Mouse (Mus musculus) limb, embryonic 13.5 days (tissue): Measurements from ENCODE around the gene Per2. TPM values are rescaled to one million over a fixed set of nuclear protein-coding genes. Genes with fewer than 3 reads are reported as not detected.
A peak's percentile ranks its signal among the peaks of the same experiment; 100 is the strongest.

ENCODE experiments used
- ATAC-seq: fragments of 200-750 bp; cut with Nextera tagmentation; 2 replicates; pipeline ENCODE4 v1.8.0; 2017; ENCODE audit warnings: low read depth, moderate number of reproducible peaks, moderate TSS enrichment; ENCODE audit not compliant: low FRiP score
- H3K27ac ChIP-seq: fragments of 300-500 bp; sonication (generic); 2 replicates; pipeline ENCODE4 v1.5.1; 2015; ENCODE audit warnings: inconsistent platforms, mild to moderate bottlenecking, moderate library complexity
- H3K27me3 ChIP-seq: fragments of 300-500 bp; sonication (generic); 2 replicates; pipeline ENCODE4 v1.6.1; 2015; ENCODE audit warnings: mild to moderate bottlenecking, inconsistent platforms
- H3K36me3 ChIP-seq: fragments of 300-500 bp; sonication (generic); 2 replicates; pipeline ENCODE4 v1.6.1; 2015; ENCODE audit warnings: inconsistent platforms, mild to moderate bottlenecking, moderate library complexity
- H3K4me1 ChIP-seq: fragments of 300-500 bp; sonication (generic); 2 replicates; pipeline ENCODE4 v1.6.1; 2015; ENCODE audit warnings: inconsistent platforms
- H3K4me2 ChIP-seq: fragments of 300-500 bp; sonication (generic); replicated peaks from 2 replicates; pipeline ENCODE4 v1.6.1; 2015; ENCODE audit warnings: inconsistent platforms, mild to moderate bottlenecking, moderate library complexity
- H3K4me3 ChIP-seq: fragments of 300-500 bp; sonication (generic); 2 replicates; pipeline ENCODE4 v1.5.1; 2015; ENCODE audit warnings: moderate library complexity, mild to moderate bottlenecking, inconsistent platforms
- H3K9ac ChIP-seq: fragments of 300-500 bp; sonication (generic); 2 replicates; pipeline ENCODE4 v1.6.1; 2015; ENCODE audit warnings: mild to moderate bottlenecking, inconsistent platforms
- H3K9me3 ChIP-seq: fragments of 300-500 bp; sonication (generic); 2 replicates; pipeline ENCODE4 v1.6.1; 2016; ENCODE audit warnings: inconsistent platforms
- WGBS: fragments of 180-500 bp; shearing (Covaris S2); methylation state at CpG from one replicate; pipeline ENCODE4 v1.1.7; 2015; 5-methylcytosine and 5-hydroxymethylcytosine counted together
- polyA plus RNA-seq: library from polyadenylated mRNA; unstranded; fragments of >200 nt; fragmentation: Nextera tagmentation; extraction: Ambion mirVana; gene quantifications from 2 replicates; pipeline ENCODE4 v1.2.1, GENCODE M21; 2015

Per2 gene
- polyA plus RNA-seq, 1 experiment from 2014 or later: 3.3 TPM

DNA sequence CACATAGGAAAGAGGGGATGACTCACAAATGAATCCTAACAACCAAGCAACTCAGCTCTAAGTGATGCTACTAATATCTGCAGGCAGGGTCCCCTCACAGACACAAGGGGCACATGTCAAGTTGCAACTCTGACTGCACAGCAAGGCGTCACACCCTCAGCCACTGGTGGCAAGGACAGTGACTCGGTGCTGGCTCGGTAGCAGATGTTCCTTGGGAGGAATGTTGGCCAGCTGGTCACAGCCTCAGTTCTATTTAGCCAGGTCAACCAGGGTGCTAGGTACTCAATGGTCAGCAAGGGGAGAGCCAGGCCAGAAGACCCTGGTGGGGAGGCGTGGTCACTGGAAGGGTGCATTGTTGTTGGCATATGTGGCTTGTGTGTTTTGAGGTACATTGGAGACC is 51.3 kb downstream of the Per2 start:
- no peaks in the 10 kb centered on the region for H3K36me3 ChIP-seq
- no peak overlapping the region for H3K27ac ChIP-seq
- peaks cover 12% of the 10 kb centered on the region; the same call in 1 of the 2 replicates for H3K27me3 ChIP-seq
- H3K4me1 ChIP-seq: peaks cover 16% of the 10 kb centered on the region
- ATAC-seq: no peak
- H3K9ac ChIP-seq: no peak overlapping the region
- no peaks in the 10 kb centered on the region for H3K9me3 ChIP-seq
- H3K4me3 ChIP-seq: no peak overlapping the region
- WGBS: 77% methylated on average over 4 of the region's 4 CpGs
- H3K4me2 ChIP-seq: no peak overlapping the region

DNA sequence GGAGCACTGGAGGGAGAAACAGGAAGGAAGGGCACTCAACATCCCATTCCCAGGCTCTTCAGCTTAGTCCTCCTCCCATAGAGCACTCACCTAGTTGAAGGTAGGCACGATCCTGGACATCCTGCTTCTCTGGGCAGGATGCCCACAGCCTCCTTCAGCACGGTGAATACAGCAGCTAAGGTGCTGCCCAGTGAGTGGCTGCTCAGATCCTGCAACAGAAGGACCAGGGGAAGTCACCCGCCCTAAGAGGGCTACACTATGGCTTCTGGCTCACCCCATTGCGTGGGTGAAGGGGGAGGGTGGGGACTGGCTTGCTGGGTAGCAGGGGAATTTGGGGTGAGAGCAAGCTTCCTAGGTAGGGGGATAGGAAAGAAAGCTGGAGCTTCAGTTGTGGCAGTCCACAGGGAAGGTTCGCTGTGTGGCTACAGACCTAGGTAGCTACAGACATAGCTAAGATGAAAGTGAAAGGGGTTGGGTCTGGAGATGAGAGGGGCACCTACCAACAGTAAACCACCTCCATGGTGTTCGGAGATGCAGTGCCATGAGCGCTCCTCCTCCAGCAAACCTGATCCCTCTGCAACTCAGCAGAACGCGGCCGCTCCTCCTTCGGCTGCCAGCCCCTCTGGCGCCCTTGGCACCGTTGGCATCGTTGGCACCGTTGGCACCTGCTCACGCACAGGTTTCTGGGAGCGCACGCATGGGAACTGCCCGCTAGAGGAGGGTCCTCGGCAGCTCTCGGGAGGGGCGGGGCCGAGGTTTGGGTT is 53.5 kb downstream of the Per2 start:
- no peaks in the 10 kb centered on the region for H3K36me3 ChIP-seq
- no peak for ATAC-seq
- WGBS: 59% methylated on average over 23 of the region's 23 CpGs

DNA sequence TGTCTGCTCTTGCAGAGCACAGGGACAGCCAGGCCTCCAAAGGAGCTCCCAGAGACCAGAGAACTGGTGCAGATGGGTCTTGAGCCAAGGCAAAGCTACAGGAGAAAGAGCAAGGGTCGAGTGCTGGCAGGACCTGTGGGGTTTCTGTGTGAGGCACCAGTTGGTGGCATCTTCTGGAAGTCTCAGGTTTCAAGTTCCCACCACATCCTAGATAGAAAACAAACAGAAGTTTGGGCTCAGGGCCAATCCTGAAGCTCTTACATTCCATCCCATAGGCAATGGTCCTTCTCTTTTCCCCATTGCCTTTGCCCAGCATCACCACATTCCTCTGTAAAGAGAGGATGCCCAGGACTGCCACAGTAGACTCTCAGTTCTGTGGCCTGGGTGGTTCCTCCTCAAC is 54.1 kb downstream of the Per2 start:
- no peak for ATAC-seq
- Histone ChIP-seq H3K9me3 (no peaks in the 10 kb centered on the region), H3K36me3 (no peaks in the 10 kb centered on the region), H3K27ac (no peak overlapping the region), H3K4me3 (no peak overlapping the region), H3K27me3 (peaks cover 12% of the 10 kb centered on the region; the same call in 1 of the 2 replicates), H3K4me2 (no peak overlapping the region), H3K9ac (no peak overlapping the region), H3K4me1 (no peaks in the 10 kb centered on the region)
- 19% methylated on average over 1 of the region's 1 CpGs for WGBS

More for the DNA sequence above, 53.5 kb downstream of the Per2 start:
- peaks cover 12% of the 10 kb centered on the region; the same call in 1 of the 2 replicates for H3K27me3 ChIP-seq
- no peaks in the 10 kb centered on the region for H3K4me1 ChIP-seq
- no peak overlapping the region for H3K4me3 ChIP-seq
- no peak overlapping the region for H3K27ac ChIP-seq
- no peak overlapping the region for H3K4me2 ChIP-seq
- no peak overlapping the region for H3K9ac ChIP-seq
- no peaks in the 10 kb centered on the region for H3K9me3 ChIP-seq

DNA sequence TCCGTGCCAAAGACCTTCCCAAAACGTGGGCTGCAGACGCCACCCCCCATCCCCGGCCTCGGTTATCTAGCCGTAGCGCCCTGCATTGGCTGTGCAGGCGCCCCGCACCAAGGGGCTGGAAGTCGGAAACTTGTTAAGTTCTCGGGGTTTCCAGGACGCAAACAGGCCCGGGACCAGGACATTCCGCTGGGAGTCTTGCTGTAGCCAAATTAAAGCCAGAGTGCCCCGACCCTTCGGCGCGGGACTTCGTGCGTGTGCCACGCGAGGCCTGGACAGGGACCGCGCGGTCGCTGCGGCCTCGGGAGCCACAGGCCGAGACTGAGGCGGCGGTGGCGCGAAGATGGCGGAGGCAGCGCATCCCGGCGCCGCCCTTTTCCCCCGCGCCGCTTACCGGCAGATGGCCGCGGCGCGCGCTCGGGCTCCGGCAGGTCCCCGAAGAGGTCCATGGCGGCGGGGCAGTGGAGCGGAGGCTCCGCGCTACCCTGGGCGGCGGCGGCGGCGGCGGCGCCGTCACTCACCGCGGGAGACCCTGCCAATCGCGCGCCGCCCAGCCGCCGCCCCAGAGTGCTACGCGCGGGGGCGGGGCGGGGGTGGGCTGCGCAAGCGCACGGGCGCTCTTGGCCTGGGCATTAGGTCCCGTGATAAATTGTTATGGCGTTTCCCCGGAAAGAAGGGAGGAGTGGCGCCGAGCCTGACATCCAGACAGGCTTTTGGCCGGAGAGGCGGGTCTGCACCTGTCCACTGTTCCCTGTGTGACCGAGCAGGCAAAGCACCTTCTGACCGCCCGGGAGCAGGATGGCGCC is 60.7 kb downstream of the Per2 start, which contains the start of gene Ilkap:
Ilkap (minus strand) TSS at position 556 of the 803 bp plus-strand sequence.
- Histone ChIP-seq H3K9ac (peak within 1 kb of the TSS; percentile 91), H3K4me1 (peaks cover 17% of the 10 kb centered on the region), H3K27ac (peak within 1 kb of the TSS; percentile 83), H3K9me3 (no peaks in the 10 kb centered on the region), H3K36me3 (peaks cover 19% of the 10 kb centered on the region), H3K27me3 (no peaks in the 10 kb centered on the region), H3K4me2 (peak within 1 kb of the TSS; percentile 94), H3K4me3 (peak within 1 kb of the TSS; percentile 81)
- under 1% methylated on average over 77 of the region's 91 CpGs for WGBS
- ATAC-seq: peak; percentile 97

DNA sequence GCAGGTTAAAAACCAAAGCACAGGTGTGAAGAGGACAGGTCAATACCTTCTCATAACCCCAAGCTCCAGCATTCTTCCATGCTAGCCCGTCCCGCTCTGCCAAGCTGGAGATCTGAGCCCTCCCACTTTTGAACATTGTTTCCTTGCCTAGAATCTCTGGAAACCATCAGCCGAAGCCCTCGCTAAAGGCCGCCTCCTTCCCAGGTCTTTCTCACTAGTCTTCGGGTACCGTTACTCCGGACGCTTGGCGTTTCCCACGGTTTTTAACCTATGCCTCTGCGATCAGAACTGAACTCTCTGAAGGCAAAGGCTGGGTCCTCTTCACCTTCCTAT is 61.2 kb downstream of the Per2 start:
- Histone ChIP-seq H3K9me3 (no peaks in the 10 kb centered on the region), H3K27me3 (no peaks in the 10 kb centered on the region), H3K4me2 (peak overlapping the region; percentile 94), H3K27ac (peak overlapping the region; percentile 83; the same call in 1 of the 2 replicates), H3K4me1 (peaks cover 17% of the 10 kb centered on the region), H3K9ac (peak overlapping the region; percentile 91), H3K4me3 (peak overlapping the region; percentile 81), H3K36me3 (peaks cover 25% of the 10 kb centered on the region)
- 2% methylated on average over 12 of the region's 12 CpGs for WGBS
- ATAC-seq: no peak

DNA sequence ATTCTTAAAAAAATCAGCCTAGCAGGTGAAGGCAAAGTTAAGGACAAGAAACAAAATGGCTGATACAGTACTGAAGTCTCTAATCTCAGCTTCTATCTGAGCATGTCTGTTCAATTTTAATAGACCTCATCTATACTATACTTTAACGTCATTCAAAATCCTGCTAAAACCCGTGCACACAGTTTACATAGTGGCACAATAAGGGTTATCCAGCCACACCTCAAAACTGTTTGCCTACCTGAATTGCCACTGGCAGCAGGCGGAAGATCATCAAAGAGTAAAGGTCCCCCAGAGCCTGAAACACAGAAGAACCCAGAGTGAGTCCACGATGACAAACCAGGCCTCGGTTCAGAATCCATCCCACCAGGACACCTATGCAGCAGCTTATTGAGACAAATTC is 68.8 kb downstream of the Per2 start:
- H3K27me3 ChIP-seq: no peaks in the 10 kb centered on the region
- no peak overlapping the region for H3K27ac ChIP-seq
- no peak overlapping the region for H3K4me2 ChIP-seq
- WGBS: 95% methylated on average over 5 of the region's 5 CpGs
- ATAC-seq: no peak
- peaks cover 87% of the 10 kb centered on the region for H3K36me3 ChIP-seq
- H3K9me3 ChIP-seq: no peaks in the 10 kb centered on the region
- H3K4me3 ChIP-seq: no peak overlapping the region
- no peak overlapping the region for H3K9ac ChIP-seq
- no peaks in the 10 kb centered on the region for H3K4me1 ChIP-seq

DNA sequence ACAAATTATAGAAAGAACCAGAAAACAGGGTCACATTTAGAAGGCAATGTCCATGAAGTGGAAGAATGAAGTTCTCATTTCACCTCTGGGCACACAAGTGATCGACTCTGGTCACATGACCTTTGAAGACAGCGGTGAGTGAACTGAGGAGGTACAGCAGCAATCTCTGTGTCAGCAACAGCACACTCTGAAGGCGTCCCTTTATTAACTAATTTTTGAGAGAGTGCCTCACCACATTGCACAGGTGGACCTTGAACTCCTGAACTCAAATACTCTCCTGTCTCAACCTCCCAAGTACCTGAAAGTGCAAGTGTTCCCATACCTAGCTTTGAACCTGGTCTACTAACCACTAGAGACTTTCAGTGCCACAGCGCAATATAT is 78.0 kb downstream of the Per2 start:
- Histone ChIP-seq H3K4me1 (no peaks in the 10 kb centered on the region), H3K4me3 (no peak overlapping the region), H3K27me3 (no peaks in the 10 kb centered on the region), H3K27ac (no peak overlapping the region), H3K36me3 (peaks cover 94% of the 10 kb centered on the region), H3K9ac (no peak overlapping the region), H3K4me2 (no peak overlapping the region), H3K9me3 (no peaks in the 10 kb centered on the region)
- no peak for ATAC-seq
- WGBS: 92% methylated on average over 4 of the region's 4 CpGs

DNA sequence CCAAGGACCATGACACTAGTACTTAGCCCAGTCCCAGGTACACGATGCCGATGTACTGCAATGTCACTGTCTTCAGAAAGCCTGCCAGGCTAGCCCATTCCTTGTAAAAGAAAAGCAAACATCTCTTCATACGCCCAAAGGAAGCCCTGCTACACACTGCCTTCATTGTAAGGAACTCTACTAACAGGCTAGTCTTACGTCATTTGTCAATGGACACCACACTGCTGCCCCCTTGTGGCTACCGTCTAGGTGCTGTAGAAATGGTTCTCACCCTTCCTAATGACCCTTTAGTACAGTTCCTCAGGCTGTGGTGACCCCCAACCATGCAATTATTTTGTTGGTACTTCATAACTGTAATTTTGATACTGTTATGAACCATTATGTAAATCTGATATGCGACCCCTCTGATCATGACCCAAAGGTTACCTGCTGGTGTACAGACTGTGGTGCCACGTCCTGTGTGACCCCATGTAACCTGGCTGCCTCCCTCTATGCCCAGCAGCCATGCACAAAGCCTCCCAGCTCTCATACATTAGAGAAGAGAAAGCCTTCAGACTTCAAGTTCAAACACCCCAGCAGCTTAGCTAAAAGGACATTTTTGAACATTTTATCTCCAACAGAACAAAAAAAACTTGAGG is 78.6 kb downstream of the Per2 start:
- peak; percentile 67 for ATAC-seq
- Histone ChIP-seq H3K9me3 (no peaks in the 10 kb centered on the region), H3K4me3 (no peak overlapping the region), H3K27me3 (no peaks in the 10 kb centered on the region), H3K27ac (no peak overlapping the region), H3K4me2 (no peak overlapping the region), H3K4me1 (no peaks in the 10 kb centered on the region), H3K36me3 (peaks cover 96% of the 10 kb centered on the region), H3K9ac (no peak overlapping the region)
- WGBS: 63% methylated on average over 7 of the region's 7 CpGs

DNA sequence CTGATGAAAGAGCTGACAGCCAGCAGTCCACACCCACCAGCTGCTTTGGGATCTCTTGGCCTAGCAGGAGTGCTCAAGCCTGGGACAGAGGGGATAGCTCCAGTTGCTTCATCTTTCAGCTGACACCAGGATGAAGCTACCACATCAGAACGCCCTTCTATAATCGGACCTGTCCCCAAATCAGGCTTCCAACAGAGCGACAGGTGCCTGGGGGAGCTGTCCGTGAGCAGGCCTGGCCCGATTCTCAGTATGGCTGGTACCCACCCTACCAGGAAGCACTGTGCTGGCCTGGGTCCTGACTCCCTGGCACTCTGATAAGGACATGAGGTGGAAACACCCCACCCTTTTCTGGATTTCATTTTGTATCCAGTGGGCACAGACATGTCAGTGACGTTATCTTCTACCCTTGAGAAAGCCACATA is 85.7 kb downstream of the Per2 start:
- H3K4me2 ChIP-seq: no peak overlapping the region
- no peak overlapping the region for H3K27ac ChIP-seq
- no peak for ATAC-seq
- peaks cover 87% of the 10 kb centered on the region for H3K36me3 ChIP-seq
- WGBS: 91% methylated on average over 6 of the region's 6 CpGs
- no peaks in the 10 kb centered on the region for H3K4me1 ChIP-seq
- no peaks in the 10 kb centered on the region for H3K9me3 ChIP-seq
- H3K4me3 ChIP-seq: no peak overlapping the region
- H3K27me3 ChIP-seq: no peaks in the 10 kb centered on the region
- no peak overlapping the region for H3K9ac ChIP-seq

DNA sequence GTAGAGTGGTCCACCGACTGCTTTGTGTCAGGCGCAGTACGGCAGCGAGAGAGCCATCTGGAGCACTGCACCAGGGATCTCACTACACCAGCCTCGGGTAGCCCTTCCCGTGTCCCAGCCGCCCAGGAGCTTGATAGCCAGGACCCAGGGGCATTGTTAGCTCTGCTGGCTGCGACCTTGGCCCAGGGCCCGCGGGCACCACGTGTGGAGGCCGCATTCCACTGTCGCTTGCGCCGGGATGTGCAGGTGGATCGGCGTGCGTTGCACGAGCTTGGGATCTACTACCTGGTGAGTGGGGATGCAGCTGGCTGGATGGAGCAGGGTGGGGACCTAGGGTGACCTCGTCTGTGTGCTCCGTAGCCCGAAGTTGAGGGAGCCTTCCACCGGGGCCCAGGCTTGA is 89.1 kb downstream of the Per2 start:
- Histone ChIP-seq H3K9me3 (no peaks in the 10 kb centered on the region), H3K4me3 (no peak overlapping the region), H3K4me1 (peaks cover 17% of the 10 kb centered on the region), H3K9ac (no peak overlapping the region), H3K36me3 (peaks cover 54% of the 10 kb centered on the region), H3K27ac (no peak overlapping the region), H3K4me2 (no peak overlapping the region), H3K27me3 (peaks cover 14% of the 10 kb centered on the region; the same call in 1 of the 2 replicates)
- 88% methylated on average over 23 of the region's 23 CpGs for WGBS
- ATAC-seq: no peak

DNA sequence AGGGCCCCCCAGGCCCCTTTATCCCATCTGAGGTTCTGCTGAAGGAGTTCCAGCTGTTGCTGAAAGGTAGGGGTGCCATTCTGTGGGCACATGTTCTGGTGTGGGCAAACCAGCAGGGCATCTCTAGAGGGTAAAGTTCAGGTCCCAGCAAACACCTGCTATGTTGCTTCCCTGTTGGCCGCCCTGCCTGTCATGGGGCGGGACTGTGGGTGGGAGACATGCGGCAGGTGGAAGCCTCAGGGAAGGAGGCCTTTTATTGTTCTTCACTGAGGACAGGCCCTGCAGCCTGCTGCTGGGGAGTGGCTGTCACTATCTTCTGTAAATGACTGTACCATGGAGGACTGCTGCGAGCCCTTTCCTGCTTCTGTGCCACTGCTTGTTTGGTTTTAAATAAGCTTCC is 89.7 kb downstream of the Per2 start:
- ATAC-seq: no peak
- no peak overlapping the region for H3K4me2 ChIP-seq
- no peak overlapping the region for H3K4me3 ChIP-seq
- no peak overlapping the region for H3K9ac ChIP-seq
- 66% methylated on average over 4 of the region's 4 CpGs for WGBS
- H3K9me3 ChIP-seq: no peaks in the 10 kb centered on the region
- H3K27ac ChIP-seq: no peak overlapping the region
- H3K36me3 ChIP-seq: peaks cover 47% of the 10 kb centered on the region
- peaks cover 15% of the 10 kb centered on the region; the same call in 1 of the 2 replicates for H3K27me3 ChIP-seq
- peaks cover 17% of the 10 kb centered on the region for H3K4me1 ChIP-seq

DNA sequence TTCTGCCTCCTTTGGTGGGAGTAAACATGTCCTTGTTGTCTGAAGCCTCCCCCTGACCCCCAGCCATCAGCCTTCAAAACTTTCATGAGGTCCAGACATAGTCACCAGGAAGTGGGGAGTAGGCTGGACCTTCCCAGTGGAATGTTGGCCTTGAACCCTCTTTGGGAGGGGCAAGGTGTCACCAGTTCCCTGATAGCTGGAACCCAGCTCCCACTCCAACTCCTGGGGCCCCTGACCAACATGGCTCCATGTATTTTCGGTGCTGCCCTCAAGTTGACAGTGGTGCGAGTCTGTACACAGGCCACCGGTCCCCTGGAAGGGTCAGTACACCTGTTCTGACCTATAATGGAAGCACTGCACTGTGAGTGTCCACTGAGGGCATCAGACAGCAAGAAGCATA is 91.8 kb downstream of the Per2 start:
- Histone ChIP-seq H3K27ac (no peak overlapping the region), H3K4me2 (peak overlapping the region; percentile 93), H3K9ac (no peak overlapping the region), H3K4me3 (no peak overlapping the region), H3K4me1 (peaks cover 17% of the 10 kb centered on the region), H3K9me3 (no peaks in the 10 kb centered on the region), H3K36me3 (peaks cover 26% of the 10 kb centered on the region), H3K27me3 (peaks cover 15% of the 10 kb centered on the region; the same call in 1 of the 2 replicates)
- WGBS: 92% methylated on average over 3 of the region's 3 CpGs
- no peak for ATAC-seq
